Mouse (Mus musculus) C2C12 (cell line): ENCODE measurements around the gene Stk11ip. TPM values are rescaled to one million over a fixed set of nuclear protein-coding genes. Genes with fewer than 3 reads are reported as not detected.

Source experiments
- H3K27me3 ChIP-seq: one replicate; pipeline ENCODE4 v1.6.1; 2011; ENCODE audit not compliant: control insufficient read depth, insufficient read depth, insufficient read length
- H3K36me3 ChIP-seq: one replicate; pipeline ENCODE4 v1.6.1; 2011; ENCODE audit not compliant: control insufficient read depth, insufficient read depth
- H3K4me3 ChIP-seq: one replicate; pipeline ENCODE4 v1.5.1; 2011; ENCODE audit warnings: mild to moderate bottlenecking, control low read depth; ENCODE audit not compliant: poor library complexity, insufficient read depth, severe bottlenecking
- H3K79me2 ChIP-seq: one replicate; pipeline ENCODE4 v1.6.1; 2011; ENCODE audit not compliant: control insufficient read depth, insufficient read depth
- H3K79me3 ChIP-seq: one replicate; pipeline ENCODE4 v1.6.1; 2011; ENCODE audit warnings: low read depth, control low read depth
- H3ac ChIP-seq: one replicate; pipeline ENCODE3; 2011; ENCODE audit warnings: low read depth; ENCODE audit not compliant: control insufficient read depth, insufficient read length
- CEBPB ChIP-seq: IDR thresholded peaks from one replicate; pipeline ENCODE4 v1.6.1; 2011; ENCODE audit warnings: low read depth, mild to moderate bottlenecking, control low read depth, moderate library complexity
- CTCF ChIP-seq: IDR thresholded peaks from one replicate; pipeline ENCODE4 v1.5.1; 2011; ENCODE audit not compliant: control insufficient read depth, insufficient read depth, insufficient read length
- FOSL1 ChIP-seq: IDR thresholded peaks from one replicate; pipeline ENCODE4 v1.8.0; 2011; ENCODE audit warnings: mild to moderate bottlenecking, low read length; ENCODE audit not compliant: poor library complexity, insufficient read depth, severe bottlenecking
- MAX ChIP-seq: IDR thresholded peaks from one replicate; pipeline ENCODE4 v1.6.1; 2011; ENCODE audit warnings: mild to moderate bottlenecking, control low read depth
- MYOD1 ChIP-seq: IDR thresholded peaks from one replicate; pipeline ENCODE4 v1.6.1; 2011; ENCODE audit warnings: low read depth; ENCODE audit not compliant: control insufficient read depth, insufficient read length
- MYOG ChIP-seq: IDR thresholded peaks from one replicate; pipeline ENCODE4 v1.6.1; 2011; ENCODE audit not compliant: control insufficient read depth, insufficient read length; ENCODE audit errors: extremely low read depth
- USF1 ChIP-seq: IDR thresholded peaks from one replicate; pipeline ENCODE4 v1.6.1; 2011; ENCODE audit warnings: low read depth, mild to moderate bottlenecking, control low read depth, moderate library complexity
- polyA plus RNA-seq: library from polyadenylated mRNA; unstranded; fragments of >200 nt; fragmentation: generic; extraction: Trizol; gene quantifications from one replicate; pipeline ENCODE4 v1.2.1, GENCODE M21; 2012; ENCODE audit warnings: missing spikeins

Gene Stk11ip
- polyA plus RNA-seq, 1 experiment = 7.4 TPM

- H3K27me3 ChIP-seq = no peaks in the 10 kb centered on the region
- no peaks in the 10 kb centered on the region for H3K79me3 ChIP-seq
- no peaks in the 10 kb centered on the region for H3K36me3 ChIP-seq
- no peak overlapping the region for H3K4me3 ChIP-seq
- no peaks in the 10 kb centered on the region for H3K79me2 ChIP-seq
- no peak for TF ChIP-seq CEBPB
- TF ChIP-seq MYOD1 = no peak
- no peak for TF ChIP-seq MAX
- TF ChIP-seq USF1 = no peak
- TF ChIP-seq MYOG = no peak
- TF ChIP-seq FOSL1 = no peak
- no peak for TF ChIP-seq CTCF
- no peak overlapping the region for H3ac ChIP-seq
Observed at GRCm38 (mm10) chr1:75548871-75549270, 27.5 kb downstream of the Stk11ip start.

- no peaks in the 10 kb centered on the region for H3K27me3 ChIP-seq
- H3ac ChIP-seq = no peak overlapping the region
- TF ChIP-seq MYOG (no peak), USF1 (no peak), MYOD1 (no peak), MAX (no peak), CTCF (no peak), CEBPB (no peak), FOSL1 (no peak)
- no peaks in the 10 kb centered on the region for H3K36me3 ChIP-seq
- no peaks in the 10 kb centered on the region for H3K79me3 ChIP-seq
- no peak overlapping the region for H3K4me3 ChIP-seq
- no peaks in the 10 kb centered on the region for H3K79me2 ChIP-seq
Observed at GRCm38 (mm10) chr1:75549289-75550279, 28.3 kb downstream of the Stk11ip start.

- no peak overlapping the region for H3K4me3 ChIP-seq
- H3K79me2 ChIP-seq = no peaks in the 10 kb centered on the region
- TF ChIP-seq MAX = no peak
- TF ChIP-seq CEBPB = no peak
- TF ChIP-seq MYOG = no peak
- no peak for TF ChIP-seq MYOD1
- no peak for TF ChIP-seq CTCF
- TF ChIP-seq FOSL1 = no peak
- TF ChIP-seq USF1 = no peak
- no peaks in the 10 kb centered on the region for H3K36me3 ChIP-seq
- no peak overlapping the region for H3ac ChIP-seq
- H3K79me3 ChIP-seq = no peaks in the 10 kb centered on the region
- H3K27me3 ChIP-seq = no peaks in the 10 kb centered on the region
Observed at GRCm38 (mm10) chr1:75550586-75550985, 29.3 kb downstream of the Stk11ip start.

GRCm38 (mm10) chr1:75555680-75556079, 34.4 kb downstream of the Stk11ip start:
- no peaks in the 10 kb centered on the region for H3K27me3 ChIP-seq
- no peaks in the 10 kb centered on the region for H3K79me2 ChIP-seq
- no peaks in the 10 kb centered on the region for H3K36me3 ChIP-seq
- H3K79me3 ChIP-seq = no peaks in the 10 kb centered on the region
- H3ac ChIP-seq = no peak overlapping the region
- no peak for TF ChIP-seq MAX
- no peak for TF ChIP-seq FOSL1
- no peak for TF ChIP-seq MYOG
- no peak for TF ChIP-seq USF1
- no peak for TF ChIP-seq CTCF
- TF ChIP-seq MYOD1 = no peak
- TF ChIP-seq CEBPB = no peak
- H3K4me3 ChIP-seq = no peak overlapping the region

- H3K36me3 ChIP-seq = no peaks in the 10 kb centered on the region
- no peaks in the 10 kb centered on the region for H3K79me3 ChIP-seq
- no peaks in the 10 kb centered on the region for H3K79me2 ChIP-seq
Observed at GRCm38 (mm10) chr1:75556143-75556781, 34.9 kb downstream of the Stk11ip start.

More at GRCm38 (mm10) chr1:75556143-75556781, 34.9 kb downstream of the Stk11ip start:
- Histone ChIP-seq H3ac (no peak overlapping the region), H3K4me3 (no peak overlapping the region), H3K27me3 (no peaks in the 10 kb centered on the region)
- TF ChIP-seq USF1 (no peak), CTCF (no peak), MYOG (no peak), FOSL1 (no peak), CEBPB (no peak), MAX (no peak), MYOD1 (no peak)
